Mouse (Mus musculus) layer of hippocampus, postnatal 10 days (tissue): Measurements from ENCODE around the gene Man2b1. TPM values are rescaled to one million over a fixed set of nuclear protein-coding genes. Genes with fewer than 3 reads are reported as not detected.
"Not testable (repeated sequence)": the region's sequence is repeated elsewhere in the genome, so short reads cannot be mapped to it uniquely, and the experiment has no call there.

Source experiments
- DNase-seq, 2 experiments: peaks; one replicate each; pipeline ENCODE4 v3.0.0; 2021; ENCODE audit warnings: low spot score in 2 of 2
- total RNA-seq, 2 experiments: library from RNA; stranded (reverse); gene quantifications; 2 replicates each; pipeline ENCODE4 v1.2.3; 2021

The Man2b1 gene
- total RNA-seq, 2 experiments from 2014 or later: 32.7 to 40.1 TPM

- no peak for DNase-seq
Measured at GRCm38 (mm10) chr8:85073041-85073612, 9.9 kb upstream of the Man2b1 start.

- DNase-seq: no peak
Measured at GRCm38 (mm10) chr8:85074167-85074566, 8.9 kb upstream of the Man2b1 start.

GRCm38 (mm10) chr8:85074617-85075016, 8.5 kb upstream of the Man2b1 start:
- no peak for DNase-seq

- DNase-seq: peak; percentile 48 to 58
Measured at GRCm38 (mm10) chr8:85076001-85076400, 7.1 kb upstream of the Man2b1 start.

GRCm38 (mm10) chr8:85076993-85077392, 6.1 kb upstream of the Man2b1 start:
- peak; percentile 84 to 87 for DNase-seq

- peak in 1 of 2 experiments; percentile 67 for DNase-seq
Measured at GRCm38 (mm10) chr8:85080214-85080531, 2.9 kb upstream of the Man2b1 start.

- peak; percentile 64 to 68 for DNase-seq
Measured at GRCm38 (mm10) chr8:85080532-85081215, 2.4 kb upstream of the Man2b1 start, which contains the start of gene Wdr83os. Gene Wdr83os (plus strand): TSS chr8:85080740.

GRCm38 (mm10) chr8:85081216-85081555, 1.9 kb upstream of the Man2b1 start, which contains the start of gene Wdr83:
Gene Wdr83 (minus strand): TSS chr8:85081306.
- DNase-seq: no peak

- not testable (repeated sequence) for DNase-seq
Measured at GRCm38 (mm10) chr8:85082169-85082568, 901 bp upstream of the Man2b1 start.

GRCm38 (mm10) chr8:85084633-85085032, 1.6 kb downstream of the Man2b1 start:
- no peak for DNase-seq

- no peak for DNase-seq
Measured at GRCm38 (mm10) chr8:85086238-85086637, 3.2 kb downstream of the Man2b1 start.

GRCm38 (mm10) chr8:85088771-85089170, 5.7 kb downstream of the Man2b1 start:
- no peak for DNase-seq

GRCm38 (mm10) chr8:85090856-85091255, 7.8 kb downstream of the Man2b1 start:
- no peak for DNase-seq

- no peak for DNase-seq
Measured at GRCm38 (mm10) chr8:85091526-85092090, 8.5 kb downstream of the Man2b1 start.

GRCm38 (mm10) chr8:85095051-85095450, 12.0 kb downstream of the Man2b1 start:
- no peak for DNase-seq

- DNase-seq: no peak
Measured at GRCm38 (mm10) chr8:85095566-85095965, 12.5 kb downstream of the Man2b1 start.

GRCm38 (mm10) chr8:85096196-85096595, 13.1 kb downstream of the Man2b1 start:
- DNase-seq: no peak

GRCm38 (mm10) chr8:85096850-85097249, 13.8 kb downstream of the Man2b1 start:
- DNase-seq: no peak

GRCm38 (mm10) chr8:85100076-85100665, 17.1 kb downstream of the Man2b1 start:
- DNase-seq: no peak

- DNase-seq: no peak
Measured at GRCm38 (mm10) chr8:85113241-85113640, 30.2 kb downstream of the Man2b1 start.

GRCm38 (mm10) chr8:85115501-85115900, 32.4 kb downstream of the Man2b1 start:
- DNase-seq: no peak

GRCm38 (mm10) chr8:85116984-85117383, 33.9 kb downstream of the Man2b1 start:
- DNase-seq: no peak
